In genomic region chr11:117087036-117087799, GRCm38 (mm10) we compare ENCODE assay signal across 14 mouse cellular contexts. TPM values are rescaled to one million over a fixed set of nuclear protein-coding genes. Genes with fewer than 3 reads are reported as not detected.
DNase-seq lines count a peak whose midpoint lies in the region; ATAC-seq and TF ChIP-seq lines count a peak whose summit lies in the region.
"Had no signal": no experiment of that assay in that cellular context is flagged by ENCODE, and none has a peak within 500 bp of the region (broad histone marks: within the 10 kb centered on the region; RNA-seq: fewer than 3 reads in every experiment).

No protein-coding gene starts in this region.

- peaks cover 29% of the 10 kb centered on the region for H3K36me3 ChIP-seq in megakaryocyte, embryonic 14.5 days (replicated peaks; ENCODE audit: low read length)
- H3K36me3 ChIP-seq in heart, embryonic 16.5 days (ENCODE audit: control insufficient read depth, insufficient read depth), result no peaks in the 10 kb centered on the region

- DNase-seq in gastrocnemius, adult 2 months, result no peak
- no peak for DNase-seq in gastrocnemius, adult 8-10 months (ENCODE audit: low spot score in 2 of 2)
- no peak for DNase-seq in left cerebral cortex, postnatal 14 days (ENCODE audit: low spot score in 2 of 2)
- DNase-seq in ovary, postnatal 36 days (ENCODE audit: low spot score), result no peak
- DNase-seq: cerebellum, adult 11 months had no signal

- no peak overlapping the region for H3K9ac ChIP-seq in heart, embryonic 16.5 days (ENCODE audit: low read length)
- H3K9ac ChIP-seq: limb, embryonic 12.5 days; neural tube, embryonic 12.5 days had no signal

- H3K4me3 ChIP-seq in gastrocnemius, adult 2 months, result no peak overlapping the region
- H3K4me3 ChIP-seq in megakaryocyte, embryonic 14.5 days (replicated peaks), result peak overlapping the region; percentile 3
- H3K4me3 ChIP-seq in heart, embryonic 16.5 days (ENCODE audit: low read length), result no peak overlapping the region
- H3K4me3 ChIP-seq: limb, embryonic 12.5 days; midbrain, embryonic 10.5 days; neural tube, embryonic 12.5 days had no signal

- intact Hi-C loops in gastrocnemius, adult 2 months (cut with DNase I), result no loop called here
- intact Hi-C loops in left cerebral cortex, postnatal 14 days (cut with DNase I), result no loop called here

- WGBS in heart, embryonic 16.5 days, result 47% methylated on average over 9 of the region's 9 CpGs

- H3K4me2 ChIP-seq in heart, embryonic 16.5 days (ENCODE audit: low read depth, low read length), result no peak overlapping the region
- H3K4me2 ChIP-seq: limb, embryonic 12.5 days; neural tube, embryonic 12.5 days had no signal

- no peaks in the 10 kb centered on the region for H3K9me3 ChIP-seq in megakaryocyte, embryonic 14.5 days
- H3K9me3 ChIP-seq in heart, embryonic 16.5 days (replicated peaks; ENCODE audit: control insufficient read depth, low read length), result no peaks in the 10 kb centered on the region
- H3K9me3 ChIP-seq: limb, embryonic 12.5 days; midbrain, embryonic 10.5 days; neural tube, embryonic 12.5 days had no signal

- H3K27me3 ChIP-seq in megakaryocyte, embryonic 14.5 days (replicated peaks), result no peaks in the 10 kb centered on the region
- no peaks in the 10 kb centered on the region for H3K27me3 ChIP-seq in heart, embryonic 16.5 days (ENCODE audit: control insufficient read depth, insufficient read depth, low read length)
- H3K27me3 ChIP-seq: limb, embryonic 12.5 days; neural tube, embryonic 12.5 days had no signal

- peak overlapping the region; percentile 81 for H3K27ac ChIP-seq in gastrocnemius, adult 2 months
- H3K27ac ChIP-seq in heart, embryonic 16.5 days (ENCODE audit: low read length), result peak overlapping the region; percentile 43
- H3K27ac ChIP-seq: limb, embryonic 12.5 days; midbrain, embryonic 10.5 days; neural tube, embryonic 12.5 days had no signal

- no peak for ATAC-seq in megakaryocyte, adult 5-6 weeks (ENCODE audit: poor library complexity, severe bottlenecking)
- ATAC-seq in heart, embryonic 16.5 days (replicated peaks; ENCODE audit: extremely low read depth, insufficient read depth, low FRiP score), result no peak
- ATAC-seq in monocyte, adult 5-6 weeks (replicated peaks; ENCODE audit: insufficient number of reproducible peaks, low FRiP score, low TSS enrichment, poor library complexity, severe bottlenecking), result no peak
- ATAC-seq: forebrain, embryonic 14.5 days; inflammation-experienced regulatory T-cells, adult 6 months had no signal

- no peak for TF ChIP-seq CTCF in gastrocnemius, adult 2 months (IDR thresholded peaks at IDR 0.05)

- H3K4me1 ChIP-seq in megakaryocyte, embryonic 14.5 days, result peaks cover 78% of the 10 kb centered on the region
- H3K4me1 ChIP-seq in heart, embryonic 16.5 days (ENCODE audit: control insufficient read depth, insufficient read depth, low read length), result peaks cover 39% of the 10 kb centered on the region

RNA-seq across cellular contexts. Expression of gene Sec14l1, which starts 27.8 kb away (rescaled TPM):
- total RNA-seq in gastrocnemius, adult 2 months (2021), result 10 to 100 TPM; 52.3 to 52.8 TPM
- 10 to 100 TPM; 42.6 to 56.1 (median 50.7) TPM for total RNA-seq in gastrocnemius, adult 8-10 months (2022)
- 46.1 and 70.6 TPM in 2 replicates for polyA plus RNA-seq in megakaryocyte, embryonic 14.5 days (2012; ENCODE audit: insufficient read depth, low replicate concordance)
- total RNA-seq in megakaryocyte, adult 5-6 weeks (2015), result 24.3 and 29.1 TPM in 2 replicates
- total RNA-seq in megakaryocyte, adult 5-6 weeks (2017), result 32.3 and 41.7 TPM in 2 replicates
- 51.0 and 54.9 TPM in 2 replicates for polyA plus RNA-seq in heart, embryonic 16.5 days (2015; fragmentation: Nextera tagmentation; extraction: Ambion mirVana)
- 65.4 to 73.2 TPM (median 72.7 TPM) in 3 replicates for total RNA-seq in monocyte, adult 5-6 weeks (2017)
- total RNA-seq in left cerebral cortex, postnatal 14 days (2021), result 100 to 1,000 TPM; 172 to 175 TPM
